Mouse (Mus musculus): ENCODE measurements at regions not wholly inside any gene's neighbourhood (a gene's known extent, or its start where the extent isn't known, plus 50 kb on each side); places are given as distances from the start of the nearest gene placed in this dataset.
"Not testable (repeated sequence)": the region's sequence is repeated elsewhere in the genome, so short reads cannot be mapped to it uniquely, and the experiment has no call there.

GRCm38 (mm10) chr5:117040878-117041277 is 75.0 kb downstream of the Suds3 start:
- DNase-seq: no peak

- DNase-seq: peak; percentile 6
These were observed 78.7 kb downstream of the Suds3 start for GRCm38 (mm10) chr5:117037261-117037660.

- DNase-seq: no peak
These were observed 83.8 kb downstream of the Suds3 start for GRCm38 (mm10) chr5:117032130-117032529.

- DNase-seq: no peak
These were observed 90.1 kb downstream of the Suds3 start for GRCm38 (mm10) chr5:117025689-117026383.

GRCm38 (mm10) chr5:117018419-117019150 is 97.3 kb downstream of the Suds3 start:
- no peak for DNase-seq

GRCm38 (mm10) chr5:117011128-117011527 is 104.8 kb downstream of the Suds3 start:
- no peak for DNase-seq

- no peak for DNase-seq
These were observed 115.1 kb downstream of the Suds3 start for GRCm38 (mm10) chr5:117000770-117001201.

GRCm38 (mm10) chr5:116994508-116994907 is 121.4 kb downstream of the Suds3 start:
- DNase-seq: no peak

- DNase-seq: no peak
These were observed 122.2 kb downstream of the Suds3 start for GRCm38 (mm10) chr5:116993674-116994073.

- DNase-seq: no peak
These were observed 124.5 kb downstream of the Suds3 start for GRCm38 (mm10) chr5:116991461-116991860.

GRCm38 (mm10) chr5:116971474-116971873 is 144.4 kb downstream of the Suds3 start:
- DNase-seq: not testable (repeated sequence)

GRCm38 (mm10) chr5:116964171-116964570 is 151.7 kb downstream of the Suds3 start:
- no peak for DNase-seq

- no peak for DNase-seq
These were observed 152.8 kb downstream of the Suds3 start for GRCm38 (mm10) chr5:116963106-116963505.

GRCm38 (mm10) chr5:116960041-116960440 is 155.9 kb downstream of the Suds3 start:
- no peak for DNase-seq

GRCm38 (mm10) chr5:116958141-116958540 is 157.8 kb downstream of the Suds3 start:
- DNase-seq: no peak

GRCm38 (mm10) chr5:116956572-116956971 is 159.3 kb downstream of the Suds3 start:
- no peak for DNase-seq

- DNase-seq: no peak
These were observed 165.5 kb downstream of the Suds3 start for GRCm38 (mm10) chr5:116950280-116950881.

- DNase-seq: no peak
These were observed 181.3 kb downstream of the Suds3 start for GRCm38 (mm10) chr5:116934585-116934984.

GRCm38 (mm10) chr5:116934151-116934550 is 181.8 kb downstream of the Suds3 start:
- no peak for DNase-seq

GRCm38 (mm10) chr5:116933105-116933504 is 182.8 kb downstream of the Suds3 start:
- DNase-seq: no peak

- no peak for DNase-seq
These were observed 192.2 kb downstream of the Suds3 start for GRCm38 (mm10) chr5:116923761-116924160.

- no peak for DNase-seq
These were observed 193.7 kb downstream of the Suds3 start for GRCm38 (mm10) chr5:116922059-116922671.

- no peak for DNase-seq
These were observed 201.0 kb downstream of the Suds3 start for GRCm38 (mm10) chr5:116914876-116915275.

Measured in kidney, adult 18-20 months (tissue).